Mouse (Mus musculus) myocyte (in vitro differentiated cells): Measurements from ENCODE around the gene Olfr99. TPM values are rescaled to one million over a fixed set of nuclear protein-coding genes. Genes with fewer than 3 reads are reported as not detected.

ENCODE experiments used
- H3K27me3 ChIP-seq: one replicate; pipeline ENCODE4 v1.6.1; 2011; ENCODE audit not compliant: control insufficient read depth, insufficient read depth, insufficient read length
- H3K36me3 ChIP-seq: one replicate; pipeline ENCODE4 v1.6.1; 2011; ENCODE audit not compliant: control insufficient read depth, insufficient read depth
- H3K4me2 ChIP-seq: one replicate; pipeline ENCODE4 v1.6.1; 2011; ENCODE audit warnings: low read depth, control low read depth
- H3K4me3 ChIP-seq: one replicate; pipeline ENCODE4 v1.5.1; 2011; ENCODE audit warnings: mild to moderate bottlenecking, control low read depth, moderate library complexity
- H3K79me2 ChIP-seq: one replicate; pipeline ENCODE4 v1.6.1; 2011; ENCODE audit not compliant: control insufficient read depth, insufficient read depth
- H3ac ChIP-seq: one replicate; pipeline ENCODE4 v1.6.1; 2011; ENCODE audit not compliant: control insufficient read depth, insufficient read length
- CEBPB ChIP-seq: IDR thresholded peaks from 2 replicates; pipeline ENCODE4 v1.6.1; 2011; ENCODE audit warnings: mild to moderate bottlenecking, moderate library complexity; ENCODE audit not compliant: poor library complexity, insufficient read depth, severe bottlenecking
- E2F4 ChIP-seq: IDR thresholded peaks from one replicate; pipeline ENCODE4 v1.6.1; 2011; ENCODE audit warnings: mild to moderate bottlenecking, control low read depth, moderate library complexity; ENCODE audit not compliant: insufficient read depth
- MAX ChIP-seq: IDR thresholded peaks from one replicate; pipeline ENCODE4 v1.6.1; 2011; ENCODE audit warnings: low read depth, mild to moderate bottlenecking, control low read depth
- MYOD1 ChIP-seq, 3 experiments: IDR thresholded peaks; one replicate each; pipeline ENCODE4 v1.6.1; 2011; ENCODE audit warnings: control low read depth in 2 of 3, low read depth in 2 of 3, mild to moderate bottlenecking in 2 of 3, moderate library complexity in 1 of 3; ENCODE audit not compliant: insufficient read length in 2 of 3, control insufficient read depth in 1 of 3
- MYOG ChIP-seq, 3 experiments: IDR thresholded peaks; one replicate each; pipeline ENCODE4 v1.6.1; 2011; ENCODE audit warnings: control low read depth in 2 of 3, low read depth in 2 of 3, mild to moderate bottlenecking in 2 of 3; ENCODE audit not compliant: insufficient read length in 2 of 3, control insufficient read depth in 1 of 3, insufficient read depth in 1 of 3
- POLR2A ChIP-seq: IDR thresholded peaks from one replicate; pipeline ENCODE4 v1.6.1; 2011; ENCODE audit warnings: low read depth, mild to moderate bottlenecking, control low read depth, moderate library complexity; ENCODE audit not compliant: insufficient read length
- POLR2AphosphoS2 ChIP-seq: IDR thresholded peaks from one replicate; pipeline ENCODE4 v1.6.1; 2011; ENCODE audit warnings: low read depth, control low read depth; ENCODE audit not compliant: insufficient read length
- REST ChIP-seq: IDR thresholded peaks from one replicate; pipeline ENCODE4 v1.6.1; 2011; ENCODE audit warnings: mild to moderate bottlenecking, control low read depth, moderate library complexity; ENCODE audit not compliant: insufficient read depth, insufficient read length
- SRF ChIP-seq: IDR thresholded peaks from one replicate; pipeline ENCODE4 v1.6.1; 2011; ENCODE audit warnings: low read depth; ENCODE audit not compliant: control insufficient read depth, insufficient read length
- TCF12 ChIP-seq: IDR thresholded peaks from one replicate; pipeline ENCODE4 v1.6.1; 2011; ENCODE audit warnings: mild to moderate bottlenecking, control low read depth; ENCODE audit not compliant: poor library complexity, insufficient read depth, severe bottlenecking
- TCF3 ChIP-seq: IDR thresholded peaks from one replicate; pipeline ENCODE4 v1.6.1; 2011; ENCODE audit warnings: low read depth, control low read depth; ENCODE audit not compliant: insufficient read length
- USF1 ChIP-seq: IDR thresholded peaks from one replicate; pipeline ENCODE4 v1.6.1; 2011; ENCODE audit warnings: low read depth, mild to moderate bottlenecking, control low read depth, moderate library complexity
- polyA plus RNA-seq: library from polyadenylated mRNA; unstranded; fragments of >200 nt; fragmentation: generic; extraction: Trizol; gene quantifications from one replicate; pipeline ENCODE4 v1.2.1, GENCODE M21; 2012; ENCODE audit warnings: missing spikeins

The Olfr99 gene
- polyA plus RNA-seq: 0.02 TPM

DNA sequence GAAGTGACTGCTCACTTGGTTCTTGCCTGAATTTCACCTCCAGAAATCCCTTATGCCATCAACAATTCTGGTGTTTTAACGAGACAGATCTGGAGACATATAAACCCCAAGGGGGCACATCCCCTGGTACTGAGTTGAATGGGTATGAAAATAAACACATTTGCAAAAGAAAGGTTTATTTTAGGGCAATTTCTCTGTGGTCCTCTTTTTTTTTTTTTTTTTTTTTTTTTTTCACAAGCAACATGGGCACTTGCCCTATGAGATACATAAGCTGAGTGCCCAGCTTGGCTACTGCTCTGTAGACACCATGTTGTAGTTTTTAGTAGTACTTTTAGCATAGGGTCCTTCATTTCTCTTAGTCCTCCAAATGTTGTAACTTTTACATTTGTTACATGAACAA lies at the start of gene Olfr99:
Olfr99 (minus strand) TSS at position 101 of the 400 bp plus-strand sequence.
- H3K36me3 ChIP-seq: no peaks in the 10 kb centered on the region
- no peak for TF ChIP-seq TCF12
- no peak for TF ChIP-seq SRF
- TF ChIP-seq POLR2AphosphoS2: no peak
- no peak for TF ChIP-seq TCF3
- TF ChIP-seq E2F4: no peak
- no peak for TF ChIP-seq USF1
- TF ChIP-seq REST: no peak
- TF ChIP-seq CEBPB: no peak
- no peak for TF ChIP-seq POLR2A
- TF ChIP-seq MAX: no peak
- no peak for TF ChIP-seq MYOG (IDR thresholded peaks at IDR 0.05; ENCODE audit: control insufficient read depth in 1 of 3, insufficient read depth in 1 of 3, insufficient read length in 2 of 3, low read depth in 2 of 3)
- no peak for TF ChIP-seq MYOD1 (IDR thresholded peaks at IDR 0.05; ENCODE audit: control insufficient read depth in 1 of 3, insufficient read length in 2 of 3, low read depth in 2 of 3)
- no peak within 1 kb of the TSS for H3K4me2 ChIP-seq
- H3K79me2 ChIP-seq: no peaks in the 10 kb centered on the region
- H3K4me3 ChIP-seq: no peak within 1 kb of the TSS
- H3ac ChIP-seq: no peak within 1 kb of the TSS
- no peaks in the 10 kb centered on the region for H3K27me3 ChIP-seq

DNA sequence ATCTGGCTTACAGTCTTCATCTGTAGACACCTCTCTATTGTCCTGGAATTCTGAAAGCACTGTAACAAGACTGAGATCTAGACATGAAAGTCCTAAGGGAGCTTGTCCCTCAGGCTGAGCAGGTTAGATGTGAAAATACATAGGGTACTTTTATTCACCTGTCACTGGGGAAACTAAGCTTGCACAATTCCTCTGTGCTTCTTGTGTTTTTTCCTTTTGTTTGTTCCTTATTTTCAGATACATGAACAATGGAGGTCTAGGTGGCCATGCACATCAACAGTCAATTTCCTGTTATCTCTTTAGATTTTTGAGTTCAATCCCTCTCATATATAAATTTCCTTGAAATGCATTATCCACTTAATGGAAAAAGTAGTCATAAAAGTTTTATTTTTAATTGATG lies 33.7 kb upstream of the Olfr99 start, which contains the start of gene Olfr102:
Olfr102 (minus strand) TSS at position 101 of the 400 bp plus-strand sequence.
- Histone ChIP-seq H3ac (no peak within 1 kb of the TSS), H3K36me3 (no peaks in the 10 kb centered on the region), H3K4me3 (no peak within 1 kb of the TSS), H3K79me2 (no peaks in the 10 kb centered on the region), H3K4me2 (no peak within 1 kb of the TSS), H3K27me3 (no peaks in the 10 kb centered on the region)
- TF ChIP-seq REST (no peak), SRF (no peak), MYOG (IDR thresholded peaks at IDR 0.05; ENCODE audit: control insufficient read depth in 1 of 3, insufficient read depth in 1 of 3, insufficient read length in 2 of 3, low read depth in 2 of 3) (no peak), USF1 (no peak), POLR2A (no peak), E2F4 (no peak), MYOD1 (IDR thresholded peaks at IDR 0.05; ENCODE audit: control insufficient read depth in 1 of 3, insufficient read length in 2 of 3, low read depth in 2 of 3) (no peak), MAX (no peak), POLR2AphosphoS2 (no peak), TCF12 (no peak), CEBPB (no peak), TCF3 (no peak)

DNA sequence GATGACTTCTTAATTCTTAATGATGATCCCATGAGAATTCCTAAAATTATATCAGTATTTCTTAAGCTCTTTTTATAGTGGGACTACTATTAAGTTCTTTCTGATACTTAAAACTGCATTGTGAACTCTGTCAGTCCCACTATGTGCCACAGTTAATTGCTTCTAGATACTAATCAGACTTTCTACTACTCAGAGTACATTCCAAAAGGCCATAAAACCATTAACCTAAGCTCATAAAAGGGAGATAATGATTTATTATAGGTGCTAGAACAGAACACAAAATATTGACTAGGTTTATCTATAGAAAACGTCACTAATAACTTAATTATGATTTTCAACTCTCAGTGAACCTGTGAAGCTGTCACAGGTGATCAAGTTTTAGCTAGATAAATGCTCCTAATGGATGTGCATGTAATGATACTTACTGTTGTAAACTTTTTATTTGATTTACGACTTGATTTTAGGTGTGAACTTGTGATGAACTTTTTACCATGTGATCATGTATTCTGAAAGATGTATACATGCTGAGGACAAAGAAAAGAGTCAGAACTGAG lies 27.0 kb upstream of the Olfr99 start:
- H3K27me3 ChIP-seq: no peaks in the 10 kb centered on the region
- H3ac ChIP-seq: no peak overlapping the region
- H3K4me2 ChIP-seq: no peak overlapping the region
- no peak overlapping the region for H3K4me3 ChIP-seq
- TF ChIP-seq REST (no peak), POLR2A (no peak), MAX (no peak), USF1 (no peak), POLR2AphosphoS2 (no peak)
- H3K36me3 ChIP-seq: no peaks in the 10 kb centered on the region
- H3K79me2 ChIP-seq: no peaks in the 10 kb centered on the region

DNA sequence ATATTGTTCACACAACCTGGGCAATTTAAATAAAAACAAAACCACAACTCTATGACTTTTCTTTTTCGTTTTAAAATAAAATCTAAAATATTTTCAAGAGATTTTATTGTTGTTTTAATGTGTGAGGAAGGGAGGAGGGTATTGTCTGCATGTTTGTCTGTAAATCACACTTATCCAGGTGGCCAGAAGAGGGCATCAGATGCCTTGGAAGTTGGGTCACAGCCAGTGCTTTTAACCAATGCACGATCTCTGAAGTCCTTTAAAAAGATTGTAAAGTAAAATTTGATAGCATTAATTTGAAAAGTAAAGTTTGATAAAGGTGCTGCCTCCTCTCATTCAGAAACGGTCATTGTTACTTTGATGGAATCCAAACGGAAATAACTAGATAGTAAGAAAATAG lies 25.2 kb upstream of the Olfr99 start:
- no peaks in the 10 kb centered on the region for H3K79me2 ChIP-seq
- H3K36me3 ChIP-seq: no peaks in the 10 kb centered on the region
- no peak overlapping the region for H3ac ChIP-seq
- no peak overlapping the region for H3K4me2 ChIP-seq
- H3K27me3 ChIP-seq: no peaks in the 10 kb centered on the region
- no peak overlapping the region for H3K4me3 ChIP-seq
- TF ChIP-seq USF1: no peak
- no peak for TF ChIP-seq MYOD1 (IDR thresholded peaks at IDR 0.05; ENCODE audit: control insufficient read depth in 1 of 3, insufficient read length in 2 of 3, low read depth in 2 of 3)
- no peak for TF ChIP-seq MAX
- no peak for TF ChIP-seq MYOG (IDR thresholded peaks at IDR 0.05; ENCODE audit: control insufficient read depth in 1 of 3, insufficient read depth in 1 of 3, insufficient read length in 2 of 3, low read depth in 2 of 3)
- no peak for TF ChIP-seq CEBPB
- TF ChIP-seq POLR2A: no peak
- TF ChIP-seq POLR2AphosphoS2: no peak
- no peak for TF ChIP-seq TCF3
- TF ChIP-seq TCF12: no peak

DNA sequence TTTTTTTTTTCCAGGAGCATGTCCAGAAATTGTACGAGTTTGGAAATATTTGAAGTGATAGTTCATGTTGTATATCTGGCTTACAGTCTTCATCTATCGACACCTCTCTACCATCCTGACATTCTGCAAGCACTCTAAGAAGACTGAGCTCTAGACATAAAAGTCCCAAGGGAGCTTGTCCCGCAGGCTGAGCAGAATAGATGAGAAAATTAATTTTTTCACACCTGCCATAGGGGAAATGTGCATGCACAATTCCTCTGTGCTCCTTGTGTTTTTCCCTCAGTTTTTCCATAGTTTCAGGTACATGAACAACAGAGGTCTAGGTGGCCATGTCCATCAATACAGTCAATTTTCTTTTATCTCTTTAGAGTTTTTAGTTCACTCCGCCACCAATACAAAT lies 21.0 kb upstream of the Olfr99 start, which contains the start of gene Olfr101:
Olfr101 (minus strand) TSS at position 101 of the 400 bp plus-strand sequence.
- Histone ChIP-seq H3K36me3 (no peaks in the 10 kb centered on the region), H3K4me3 (no peak within 1 kb of the TSS), H3K27me3 (no peaks in the 10 kb centered on the region), H3K4me2 (no peak within 1 kb of the TSS), H3K79me2 (no peaks in the 10 kb centered on the region), H3ac (no peak within 1 kb of the TSS)
- TF ChIP-seq TCF3: no peak
- TF ChIP-seq CEBPB: no peak
- no peak for TF ChIP-seq POLR2A
- TF ChIP-seq E2F4: no peak
- TF ChIP-seq MYOG (IDR thresholded peaks at IDR 0.05; ENCODE audit: control insufficient read depth in 1 of 3, insufficient read depth in 1 of 3, insufficient read length in 2 of 3, low read depth in 2 of 3): no peak
- no peak for TF ChIP-seq POLR2AphosphoS2
- no peak for TF ChIP-seq TCF12
- TF ChIP-seq REST: no peak
- TF ChIP-seq MAX: no peak
- TF ChIP-seq USF1: no peak
- TF ChIP-seq MYOD1 (IDR thresholded peaks at IDR 0.05; ENCODE audit: control insufficient read depth in 1 of 3, insufficient read length in 2 of 3, low read depth in 2 of 3): no peak
- TF ChIP-seq SRF: no peak
